Mouse (Mus musculus): ENCODE measurements at regions not wholly inside any gene's neighbourhood (a gene's known extent, or its start where the extent isn't known, plus 50 kb on each side); places are given as distances from the start of the nearest gene placed in this dataset.

- Histone ChIP-seq H3K27me3 (no peaks in the 10 kb centered on the region), H3K9ac (no peak overlapping the region), H3K4me1 (no peaks in the 10 kb centered on the region), H3K27ac (no peak overlapping the region), H3K36me3 (no peaks in the 10 kb centered on the region), H3K9me3 (replicated peaks) (no peaks in the 10 kb centered on the region), H3K4me2 (no peak overlapping the region), H3K4me3 (replicated peaks) (no peak overlapping the region)
- 63% methylated on average over 3 of the region's 3 CpGs for WGBS
- ATAC-seq (replicated peaks; ENCODE audit: low FRiP score), result no peak
These were observed 74.6 kb upstream of the Pcgf5 start for GRCm38 (mm10) chr19:36273466-36273865.

GRCm38 (mm10) chr19:36285465-36285864 is 62.6 kb upstream of the Pcgf5 start:
- no peak overlapping the region for H3K27ac ChIP-seq
- no peak overlapping the region for H3K4me3 ChIP-seq (replicated peaks)
- no peaks in the 10 kb centered on the region for H3K36me3 ChIP-seq
- WGBS, result 71% methylated on average over 4 of the region's 4 CpGs
- H3K27me3 ChIP-seq, result no peaks in the 10 kb centered on the region
- H3K4me1 ChIP-seq, result no peaks in the 10 kb centered on the region
- H3K4me2 ChIP-seq, result no peak overlapping the region
- H3K9me3 ChIP-seq (replicated peaks), result no peaks in the 10 kb centered on the region
- no peak overlapping the region for H3K9ac ChIP-seq
- ATAC-seq (replicated peaks; ENCODE audit: low FRiP score), result no peak

GRCm38 (mm10) chr19:36290778-36291177 is 57.3 kb upstream of the Pcgf5 start:
- no peak for ATAC-seq (replicated peaks; ENCODE audit: low FRiP score)
- H3K4me3 ChIP-seq (replicated peaks), result no peak overlapping the region
- H3K36me3 ChIP-seq, result no peaks in the 10 kb centered on the region
- no peaks in the 10 kb centered on the region for H3K27me3 ChIP-seq
- 39% methylated on average over 4 of the region's 4 CpGs for WGBS
- no peaks in the 10 kb centered on the region for H3K4me1 ChIP-seq
- H3K9me3 ChIP-seq (replicated peaks), result no peaks in the 10 kb centered on the region
- no peak overlapping the region for H3K9ac ChIP-seq
- H3K27ac ChIP-seq, result no peak overlapping the region
- no peak overlapping the region for H3K4me2 ChIP-seq

GRCm38 (mm10) chr19:36293177-36293969 is 54.7 kb upstream of the Pcgf5 start:
- H3K27ac ChIP-seq, result no peak overlapping the region
- WGBS, result 56% methylated on average over 6 of the region's 6 CpGs

More at GRCm38 (mm10) chr19:36293177-36293969, 54.7 kb upstream of the Pcgf5 start:
- Histone ChIP-seq H3K4me1 (no peaks in the 10 kb centered on the region), H3K4me3 (replicated peaks) (no peak overlapping the region), H3K9me3 (replicated peaks) (no peaks in the 10 kb centered on the region), H3K36me3 (no peaks in the 10 kb centered on the region), H3K4me2 (no peak overlapping the region), H3K9ac (no peak overlapping the region), H3K27me3 (no peaks in the 10 kb centered on the region)
- ATAC-seq (replicated peaks; ENCODE audit: low FRiP score), result no peak
